ENCODE assay signal across 22 mouse cellular contexts in the genomic region with DNA sequence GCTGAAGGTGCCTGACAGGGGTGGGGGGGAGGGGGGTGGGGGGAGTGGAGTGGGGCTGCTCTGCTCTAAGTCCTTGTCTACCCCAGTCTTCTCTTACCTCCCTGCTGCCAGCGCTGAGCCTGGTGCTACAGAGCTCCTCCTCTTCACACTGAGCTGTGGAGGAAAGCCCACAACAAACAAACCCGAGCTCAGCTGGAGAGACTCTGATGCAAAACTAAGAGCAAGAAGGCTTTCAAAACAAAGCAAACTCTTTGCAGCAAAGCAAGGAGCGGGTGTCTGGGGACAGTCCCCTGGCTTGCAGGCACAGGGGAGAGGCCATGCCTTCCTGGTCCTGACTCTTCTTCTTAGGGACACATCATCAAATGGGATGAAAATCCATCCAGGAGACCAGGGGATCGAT. TPM values are rescaled to one million over a fixed set of nuclear protein-coding genes. Genes with fewer than 3 reads are reported as not detected.
A peak's percentile ranks its signal among the peaks of the same experiment; 100 is the strongest.
DNase-seq lines count a peak whose midpoint lies in the region; ATAC-seq lines count a peak whose summit lies in the region.
"Had no signal": no experiment of that assay in that cellular context is flagged by ENCODE, and none has a peak within 500 bp of the region (broad histone marks: within the 10 kb centered on the region; RNA-seq: fewer than 3 reads in every experiment).

No protein-coding gene starts in this region.

- DNase-seq in limb, embryonic 10.5 days (ENCODE audit: low spot score): no peak
- peak; percentile 90 for DNase-seq in CD4-positive helper T cell, adult 2 months (ENCODE audit: low read depth, low spot score)
- DNase-seq in CD8-positive naive resting alpha-beta T cell, adult 2 months (ENCODE audit: low read depth in 2 of 2, low spot score in 2 of 2): peak; percentile 67 to 79
- peak; percentile 93 for DNase-seq in thymus, postnatal 0 days (ENCODE audit: low spot score)
- DNase-seq in kidney, adult 18-20 months: no peak
- no peak for DNase-seq in left cerebral cortex, postnatal 14 days (ENCODE audit: low spot score in 2 of 2)
- DNase-seq: adrenal gland, adult 8-10 months; cerebellum, adult 11 months; cerebellum, postnatal 36 days; kidney, adult 11 months; kidney, postnatal 10 days; lung, postnatal 14 days; retina, postnatal 1 day had no signal

- no peak overlapping the region for H3K27ac ChIP-seq in limb, embryonic 12.5 days
- H3K27ac ChIP-seq in limb, embryonic 10.5 days: no peak overlapping the region
- H3K27ac ChIP-seq: heart, embryonic 15.5 days; hindbrain, embryonic 12.5 days; layer of hippocampus, adult 2 months; liver, embryonic 14.5 days; midbrain, embryonic 10.5 days had no signal

- ATAC-seq in limb, embryonic 12.5 days (ENCODE audit: insufficient number of reproducible peaks, insufficient read depth, low FRiP score, low TSS enrichment, low read depth): no peak
- ATAC-seq: forebrain, embryonic 14.5 days had no signal

- intact Hi-C loops in left cerebral cortex, postnatal 14 days (cut with DNase I): no loop called here

- no peaks in the 10 kb centered on the region for H3K9me3 ChIP-seq in limb, embryonic 12.5 days
- no peaks in the 10 kb centered on the region for H3K9me3 ChIP-seq in limb, embryonic 10.5 days (replicated peaks)
- H3K9me3 ChIP-seq: heart, embryonic 15.5 days; hindbrain, embryonic 12.5 days; midbrain, embryonic 10.5 days had no signal

- WGBS in limb, embryonic 12.5 days: 25% methylated on average over 4 of the region's 4 CpGs
- 21% methylated on average over 4 of the region's 4 CpGs for WGBS in limb, embryonic 10.5 days

- H3K9ac ChIP-seq in limb, embryonic 12.5 days (replicated peaks): 0 out of 2 replicates have a peak overlapping the region, but pooled peaks have one; percentile 8
- H3K9ac ChIP-seq: heart, embryonic 15.5 days; hindbrain, embryonic 12.5 days; liver, embryonic 14.5 days had no signal

- H3K36me3 ChIP-seq in limb, embryonic 12.5 days: peaks cover 25% of the 10 kb centered on the region
- peaks cover 28% of the 10 kb centered on the region for H3K36me3 ChIP-seq in limb, embryonic 10.5 days

- peaks cover 21% of the 10 kb centered on the region for H3K27me3 ChIP-seq in limb, embryonic 12.5 days
- H3K27me3 ChIP-seq in limb, embryonic 10.5 days (ENCODE audit: low read depth, poor library complexity, severe bottlenecking): peaks cover 28% of the 10 kb centered on the region
- H3K27me3 ChIP-seq: heart, embryonic 15.5 days; hindbrain, embryonic 12.5 days had no signal

- peaks cover 7% of the 10 kb centered on the region for H3K4me1 ChIP-seq in limb, embryonic 12.5 days (replicated peaks)
- H3K4me1 ChIP-seq in limb, embryonic 10.5 days: peaks cover 17% of the 10 kb centered on the region

- no peak overlapping the region for H3K4me3 ChIP-seq in limb, embryonic 12.5 days (replicated peaks)
- H3K4me3 ChIP-seq in limb, embryonic 10.5 days: no peak overlapping the region
- H3K4me3 ChIP-seq: heart, embryonic 15.5 days; hindbrain, embryonic 12.5 days; layer of hippocampus, adult 2 months; midbrain, embryonic 10.5 days had no signal

- H3K4me2 ChIP-seq in limb, embryonic 12.5 days: no peak overlapping the region
- H3K4me2 ChIP-seq: heart, embryonic 15.5 days; hindbrain, embryonic 12.5 days had no signal

RNA-seq across cellular contexts. Expression of a gene that starts 5.1 kb away (rescaled TPM):
- polyA plus RNA-seq in limb, embryonic 12.5 days (2016; fragmentation: Nextera tagmentation; extraction: Ambion mirVana): 33.6 and 35.3 TPM in 2 replicates
- polyA plus RNA-seq in limb, embryonic 10.5 days (2016; fragmentation: Nextera tagmentation; extraction: Ambion mirVana): 28.2 and 33.5 TPM in 2 replicates
- polyA plus RNA-seq in thymus, postnatal 0 days (2015; fragmentation: Nextera tagmentation; extraction: Ambion mirVana): 185 and 200 TPM in 2 replicates
- 10 to 100 TPM; 42.3 to 47.2 TPM for total RNA-seq in left cerebral cortex, postnatal 14 days (2021)

RNA-seq across cellular contexts. Expression of a gene that starts 5.2 kb away (rescaled TPM):
- polyA plus RNA-seq in limb, embryonic 12.5 days (2016; fragmentation: Nextera tagmentation; extraction: Ambion mirVana): not detected in 2 replicates
- 0.06 and 0.14 TPM in 2 replicates for polyA plus RNA-seq in limb, embryonic 10.5 days (2016; fragmentation: Nextera tagmentation; extraction: Ambion mirVana)
- polyA plus RNA-seq in thymus, postnatal 0 days (2015; fragmentation: Nextera tagmentation; extraction: Ambion mirVana): 1.6 and 1.7 TPM in 2 replicates
- total RNA-seq in left cerebral cortex, postnatal 14 days (2021): under 1 TPM; 0.11 to 0.20 TPM
- total RNA-seq: adrenal gland, adult 8-10 months had no signal

RNA-seq across cellular contexts. Expression of a gene that starts 11.3 kb away (rescaled TPM):
- 140 and 147 TPM in 2 replicates for polyA plus RNA-seq in limb, embryonic 12.5 days (2016; fragmentation: Nextera tagmentation; extraction: Ambion mirVana)
- 120 and 129 TPM in 2 replicates for polyA plus RNA-seq in limb, embryonic 10.5 days (2016; fragmentation: Nextera tagmentation; extraction: Ambion mirVana)
- polyA plus RNA-seq in thymus, postnatal 0 days (2015; fragmentation: Nextera tagmentation; extraction: Ambion mirVana): 88.5 and 92.3 TPM in 2 replicates
- total RNA-seq in left cerebral cortex, postnatal 14 days (2021): 10 to 100 TPM; 59.3 to 59.5 TPM

RNA-seq across cellular contexts. Expression of a gene that starts 35.1 kb away (rescaled TPM):
- polyA plus RNA-seq in limb, embryonic 12.5 days (2016; fragmentation: Nextera tagmentation; extraction: Ambion mirVana): 14.1 and 15.1 TPM in 2 replicates
- 15.8 and 16.0 TPM in 2 replicates for polyA plus RNA-seq in limb, embryonic 10.5 days (2016; fragmentation: Nextera tagmentation; extraction: Ambion mirVana)
- polyA plus RNA-seq in thymus, postnatal 0 days (2015; fragmentation: Nextera tagmentation; extraction: Ambion mirVana): 29.5 and 29.8 TPM in 2 replicates
- 10 to 100 TPM; 10.5 to 12.1 TPM for total RNA-seq in left cerebral cortex, postnatal 14 days (2021)

RNA-seq across cellular contexts. Expression of a gene that starts 42.7 kb away (rescaled TPM):
- 0.14 and 0.41 TPM in 2 replicates for polyA plus RNA-seq in limb, embryonic 12.5 days (2016; fragmentation: Nextera tagmentation; extraction: Ambion mirVana)
- polyA plus RNA-seq in limb, embryonic 10.5 days (2016; fragmentation: Nextera tagmentation; extraction: Ambion mirVana): not detected in 2 replicates
- polyA plus RNA-seq in thymus, postnatal 0 days (2015; fragmentation: Nextera tagmentation; extraction: Ambion mirVana): not detected in 2 replicates
- under 1 TPM in 1 of 2 experiments, not detected in 1; 0.29 TPM for total RNA-seq in left cerebral cortex, postnatal 14 days (2021)
- total RNA-seq: adrenal gland, adult 8-10 months; MEL had no signal
- polyA plus RNA-seq: C2C12; heart, embryonic 15.5 days; liver, embryonic 14.5 days had no signal

Comparison
In these comparisons a context has a peak if more than half of its experiments do, and no peak if none do; other contexts are left out.
1. DNase-seq: peak in CD4-positive helper T cell, adult 2 months (single experiment), CD8-positive naive resting alpha-beta T cell, adult 2 months (2 of 2) and thymus, postnatal 0 days (single experiment); none in limb, embryonic 10.5 days (single experiment), kidney, adult 18-20 months (single experiment) and left cerebral cortex, postnatal 14 days (0 of 2).